Mouse (Mus musculus) right cerebral cortex, postnatal 36 days (tissue): ENCODE data around the gene Fbrsl1.
"Not testable (repeated sequence)": the region's sequence is repeated elsewhere in the genome, so short reads cannot be mapped to it uniquely, and the experiment has no call there.

Experiments
- DNase-seq, 2 experiments: peaks; one replicate each; pipeline ENCODE4 v3.0.0; 2022; ENCODE audit warnings: low spot score in 2 of 2, mixed read lengths in 1 of 2

Fbrsl1 gene

GRCm38 (mm10) chr5:110449294-110449693 is 991 bp upstream of the Fbrsl1 start:
- DNase-seq = no peak

DNA sequence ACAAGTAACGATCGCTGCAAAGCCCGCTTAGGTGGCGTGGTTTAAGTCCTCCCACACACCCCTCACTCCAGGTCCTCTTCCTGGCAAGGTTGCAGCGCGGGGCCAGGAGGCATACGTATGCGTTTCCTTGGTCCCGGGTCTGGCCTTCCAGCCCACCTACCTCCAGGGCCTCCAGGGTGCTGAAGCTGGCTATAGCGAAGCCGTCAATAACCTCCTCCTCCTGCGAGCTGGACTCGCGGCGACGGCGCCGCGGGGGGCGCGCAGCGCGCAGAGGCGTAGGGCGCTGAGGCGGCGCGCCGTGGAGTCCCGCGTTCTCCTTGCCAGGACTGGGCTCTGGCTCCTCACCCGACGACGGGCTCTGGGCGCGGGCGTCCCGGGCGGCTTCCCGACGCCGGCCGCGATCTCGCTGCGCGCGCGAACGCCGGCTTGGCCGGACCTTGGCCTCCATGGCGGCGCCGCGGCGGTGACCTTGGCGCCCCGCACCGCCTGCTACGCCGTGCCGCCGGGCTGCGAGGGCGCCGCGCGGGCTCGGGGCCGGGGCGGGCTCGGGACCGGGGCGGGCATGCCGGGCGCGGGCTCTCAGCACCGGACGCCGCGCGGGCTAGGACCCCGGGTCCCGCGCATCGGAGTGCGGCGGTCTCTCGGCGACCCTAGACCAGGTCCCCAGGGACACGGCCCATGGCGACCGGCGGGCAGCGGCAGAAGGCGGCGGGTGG is 425 bp downstream of the Fbrsl1 start:
- DNase-seq = no peak

DNA sequence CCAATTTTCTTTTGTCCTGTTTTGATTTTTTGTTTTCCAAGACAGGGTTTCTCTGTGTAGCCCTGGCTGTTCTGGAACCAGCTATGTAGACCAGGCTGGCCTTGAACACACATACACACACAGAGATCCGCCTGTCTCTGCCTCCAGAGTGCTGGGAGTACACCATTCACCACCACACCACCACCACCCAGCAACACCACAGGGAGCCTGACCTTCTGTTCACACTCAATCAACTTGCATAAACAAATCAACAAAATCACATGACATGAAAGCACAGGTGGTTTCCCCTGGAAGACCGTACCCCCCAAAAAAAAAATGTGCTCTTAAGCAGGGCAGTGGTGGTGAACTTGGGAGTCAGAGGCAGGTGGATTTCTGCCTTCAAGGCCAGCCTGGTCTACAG is 3.8 kb downstream of the Fbrsl1 start:
- DNase-seq = no peak

- DNase-seq = no peak
Observed at GRCm38 (mm10) chr5:110442966-110443590, 5.2 kb downstream of the Fbrsl1 start.

DNA sequence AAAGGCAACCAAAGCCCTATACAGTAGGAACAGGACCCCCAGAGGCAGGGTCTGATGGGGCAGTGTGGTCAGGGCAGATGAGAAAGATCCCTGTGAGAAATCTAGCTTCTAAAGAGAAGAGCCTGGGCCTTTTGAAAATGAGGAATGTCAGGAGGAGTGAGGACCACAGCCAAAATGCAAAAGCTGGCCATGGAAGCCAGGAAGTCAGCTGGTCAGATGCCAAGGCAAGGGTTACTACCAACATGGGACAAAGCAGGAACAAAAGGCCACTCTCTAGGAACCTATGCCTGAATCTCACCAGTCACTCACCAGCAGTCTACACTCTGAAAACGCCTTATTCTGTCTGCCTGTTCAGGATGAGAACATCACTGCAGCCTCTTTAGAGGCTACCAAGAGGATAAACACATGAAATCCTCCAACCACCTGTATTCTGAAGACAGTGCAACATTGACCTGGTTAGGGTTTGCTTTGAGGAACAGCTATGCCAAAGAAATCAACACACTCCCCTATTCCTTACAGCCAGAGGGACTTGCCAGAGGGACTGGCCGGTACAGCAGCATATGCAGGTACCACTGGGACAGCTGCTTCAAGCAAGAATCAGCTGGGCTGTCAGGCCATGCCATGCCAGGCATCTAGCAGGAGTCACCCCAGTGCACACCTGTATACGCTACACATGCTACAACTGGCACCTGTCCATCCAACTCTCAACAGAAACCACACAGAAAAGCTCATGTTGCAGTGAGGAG is 8.6 kb downstream of the Fbrsl1 start:
- no peak for DNase-seq

- DNase-seq = no peak
Observed at GRCm38 (mm10) chr5:110438591-110438990, 9.7 kb downstream of the Fbrsl1 start.

DNA sequence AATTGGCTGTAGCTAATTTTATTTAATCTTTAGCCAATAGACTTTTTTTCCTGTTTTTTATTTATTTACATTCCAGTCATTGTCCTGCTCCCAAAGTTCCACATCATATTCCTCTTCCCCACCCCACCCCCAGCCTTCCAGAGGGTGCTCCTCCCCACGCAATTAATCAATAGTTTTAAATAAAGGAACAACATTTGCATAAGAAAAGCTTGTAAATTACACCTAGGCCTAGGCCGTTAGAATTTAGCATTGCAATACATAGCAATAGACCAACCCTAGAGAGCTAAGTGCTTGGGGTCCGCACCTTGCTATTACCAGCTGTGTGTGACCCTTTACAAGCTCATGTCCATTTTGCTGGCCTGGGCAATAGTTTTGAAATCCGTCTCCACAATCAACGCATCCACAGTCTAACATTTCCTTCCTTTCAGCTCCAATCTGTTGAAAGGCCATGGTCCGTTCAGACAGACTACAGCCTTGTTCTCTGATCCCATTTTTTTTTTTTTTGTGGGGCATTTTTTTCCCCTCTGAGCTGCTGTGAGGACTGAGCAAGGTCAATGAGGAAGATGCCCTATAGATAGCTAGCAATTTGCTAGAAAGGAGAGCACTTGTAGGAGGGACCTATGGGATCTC is 10.6 kb downstream of the Fbrsl1 start:
- DNase-seq = no peak

DNA sequence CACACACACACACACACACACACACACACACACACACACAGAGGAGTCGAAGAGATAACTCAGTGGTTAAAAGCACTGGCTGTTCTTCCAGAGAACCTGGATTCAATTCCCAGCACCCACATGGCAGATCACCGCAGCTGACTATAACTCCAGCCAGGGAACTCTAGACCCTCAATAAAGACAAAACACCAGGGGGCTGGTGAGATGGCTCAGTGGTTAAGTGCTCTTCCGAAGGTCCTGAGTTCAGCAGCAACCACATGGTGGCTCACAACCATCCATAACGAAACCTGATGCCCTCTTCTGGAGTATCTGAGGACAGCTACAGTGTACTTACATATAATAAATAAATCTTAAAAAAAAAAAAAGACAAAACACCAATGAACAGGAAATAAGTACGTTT is 12.1 kb downstream of the Fbrsl1 start:
- not testable (repeated sequence) for DNase-seq

DNA sequence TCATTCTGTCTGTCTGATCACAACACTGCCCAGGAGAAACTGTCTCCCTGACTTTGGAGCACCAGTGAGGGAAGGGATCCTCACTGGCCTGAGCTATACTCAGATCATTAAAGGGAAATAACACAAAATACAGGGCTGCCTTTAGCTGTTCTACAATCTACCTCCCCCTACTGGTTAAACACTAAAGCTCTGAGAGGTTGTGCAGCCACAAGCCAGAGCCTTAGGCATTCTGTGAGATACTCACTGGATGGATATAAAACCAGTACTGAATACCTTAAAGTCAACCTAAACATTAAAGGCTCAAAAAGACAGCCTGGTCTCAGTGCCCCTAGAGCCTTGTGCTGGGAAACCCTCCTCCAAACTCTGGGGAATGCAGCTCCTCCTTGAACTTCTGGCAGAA is 13.5 kb downstream of the Fbrsl1 start:
- no peak for DNase-seq

DNA sequence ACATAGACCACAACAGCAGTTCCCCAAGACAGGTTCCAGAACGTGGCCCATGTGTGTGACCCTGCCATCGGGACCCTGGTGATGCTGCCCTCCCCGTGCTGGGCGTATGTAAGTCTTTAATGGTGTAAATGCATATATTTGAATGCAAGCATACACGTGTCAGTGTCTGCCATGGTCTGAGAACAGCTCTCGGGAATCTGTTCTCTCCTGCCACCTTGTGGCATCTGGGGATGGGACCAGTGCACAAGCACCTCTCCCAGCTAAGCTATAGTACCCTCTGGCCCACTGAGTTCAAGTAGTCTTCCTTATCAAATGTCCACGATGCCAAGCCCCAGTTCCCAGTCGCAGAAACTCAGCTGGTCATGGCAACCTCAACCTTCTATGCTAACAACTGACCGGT is 19.3 kb downstream of the Fbrsl1 start:
- peak in 1 of 2 experiments; percentile 33 for DNase-seq

- no peak for DNase-seq
Observed at GRCm38 (mm10) chr5:110428290-110428689, 20.0 kb downstream of the Fbrsl1 start.

DNA sequence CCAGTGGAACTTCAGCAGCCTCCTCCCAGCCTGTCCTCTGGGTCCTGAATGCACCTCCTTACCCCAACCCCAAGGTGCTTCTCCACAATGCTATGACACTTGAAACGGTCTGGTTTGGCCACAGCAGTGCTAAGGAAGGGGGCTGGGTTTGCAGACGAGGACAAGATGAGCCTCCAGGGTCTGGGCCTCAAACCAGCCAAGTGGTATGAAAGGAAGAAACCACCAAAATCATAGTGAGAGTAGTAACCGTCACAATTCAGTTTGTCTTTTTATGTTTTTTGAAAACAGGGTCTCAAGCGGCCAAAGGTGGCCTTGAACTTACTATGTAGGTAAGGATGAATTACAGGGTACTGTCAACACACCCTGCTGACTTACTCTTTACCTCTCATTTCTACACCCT is 23.1 kb downstream of the Fbrsl1 start:
- DNase-seq = no peak

DNA sequence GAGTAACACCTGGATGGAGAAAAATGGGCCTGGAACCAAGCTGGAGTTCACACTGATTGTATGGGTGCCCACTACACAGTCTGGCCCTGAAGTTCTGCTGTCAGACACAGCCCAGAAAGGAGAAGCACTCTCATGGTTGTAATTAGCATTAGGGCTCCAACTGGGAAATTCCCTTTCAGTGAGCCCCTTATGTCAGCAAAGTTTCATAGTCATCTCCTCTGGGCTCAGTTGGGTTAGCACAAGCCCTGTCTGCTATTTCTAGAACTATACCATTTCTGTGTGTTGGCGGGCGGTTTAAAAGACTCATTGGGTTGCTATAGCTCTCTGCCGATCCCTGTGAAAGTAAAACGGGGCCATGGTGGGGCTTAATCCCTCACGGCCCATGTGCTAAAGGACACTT is 24.1 kb downstream of the Fbrsl1 start:
- no peak for DNase-seq

DNA sequence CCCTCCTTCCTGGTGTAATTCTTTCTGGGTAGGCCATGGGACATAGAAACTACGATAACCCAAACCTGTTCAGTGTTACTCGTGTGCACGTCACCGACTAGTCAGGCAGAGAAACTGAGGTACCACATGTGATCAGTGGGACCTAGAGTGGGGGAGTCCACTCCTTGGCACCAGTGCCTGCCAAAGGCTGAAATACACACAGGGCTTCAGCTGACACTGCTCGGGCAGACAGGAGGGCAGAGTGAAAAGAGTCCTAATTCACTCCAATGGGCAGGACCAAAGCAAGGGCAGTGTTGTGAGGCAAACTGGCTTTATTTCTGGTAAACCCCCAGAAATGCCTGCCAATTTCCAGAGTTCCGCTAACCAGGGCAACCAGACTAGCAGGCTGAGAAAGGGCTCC is 26.9 kb downstream of the Fbrsl1 start:
- DNase-seq = no peak

- no peak for DNase-seq
Observed at GRCm38 (mm10) chr5:110420950-110421349, 27.4 kb downstream of the Fbrsl1 start.

- DNase-seq = no peak
Observed at GRCm38 (mm10) chr5:110420201-110420600, 28.1 kb downstream of the Fbrsl1 start.

GRCm38 (mm10) chr5:110418523-110418911 is 29.8 kb downstream of the Fbrsl1 start:
- DNase-seq = no peak

GRCm38 (mm10) chr5:110417756-110418522 is 30.4 kb downstream of the Fbrsl1 start:
- no peak for DNase-seq

GRCm38 (mm10) chr5:110416825-110417401 is 31.4 kb downstream of the Fbrsl1 start:
- DNase-seq = peak; percentile 35 to 67

DNA sequence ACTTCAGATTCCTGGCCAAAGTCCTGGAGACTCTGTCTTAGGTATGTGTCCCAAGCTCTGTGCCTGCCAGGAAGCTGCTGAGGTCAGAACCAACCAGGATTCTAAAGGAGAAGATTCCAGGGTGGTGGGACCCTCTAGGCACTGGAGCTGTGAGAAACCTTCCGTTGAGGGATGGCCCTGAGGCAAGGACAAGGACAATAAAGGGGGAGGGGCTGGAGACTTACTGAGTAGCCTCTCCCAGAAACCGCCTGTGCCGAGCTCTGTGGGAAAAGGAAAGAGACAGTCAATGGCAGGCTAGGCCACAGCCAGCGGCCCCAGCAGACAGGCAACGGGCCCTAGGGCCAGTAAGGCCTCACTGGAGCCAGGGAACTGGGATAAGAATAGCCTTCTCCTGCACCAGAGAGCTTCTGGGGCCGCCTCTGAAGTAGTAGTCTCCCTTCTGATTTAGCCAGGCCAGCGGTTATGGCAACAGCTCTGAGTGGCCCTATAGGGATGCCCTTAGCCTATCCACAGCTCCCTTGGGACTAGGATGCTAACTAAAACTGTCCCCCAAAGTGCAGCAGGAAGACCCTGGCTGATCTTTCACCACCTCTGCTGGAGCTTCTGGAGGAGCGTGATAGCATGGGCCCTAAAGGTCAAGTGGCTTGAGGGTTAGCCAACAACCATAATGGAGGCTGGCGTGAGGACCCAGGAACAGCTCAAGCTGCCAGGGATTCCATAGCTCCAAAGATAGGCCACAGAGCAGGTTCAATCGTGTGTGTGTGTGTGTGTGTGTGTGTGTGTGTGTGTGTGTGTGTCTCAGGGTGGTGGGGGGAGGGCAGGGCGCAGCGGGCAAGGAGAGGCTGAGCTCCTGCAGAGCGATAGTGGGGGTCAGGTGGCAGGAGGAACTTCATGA is 32.2 kb downstream of the Fbrsl1 start:
- DNase-seq = no peak
